Mouse (Mus musculus) intestine, embryonic 14.5 days (tissue): ENCODE measurements around the gene Mapkapk2. TPM values are rescaled to one million over a fixed set of nuclear protein-coding genes. Genes with fewer than 3 reads are reported as not detected.

Source experiments
- ATAC-seq: fragments of 200-750 bp; cut with Nextera tagmentation; replicated peaks from 2 replicates; pipeline ENCODE4 v1.8.0; 2017; ENCODE audit warnings: low read depth, moderate number of reproducible peaks, moderate TSS enrichment, moderate library complexity; ENCODE audit not compliant: low FRiP score, low TSS enrichment
- DNase-seq: peaks from one replicate; pipeline ENCODE4 v3.0.0-alpha.2; 2018; ENCODE audit warnings: low spot score
- H3K27ac ChIP-seq: fragments of 300-500 bp; sonication (generic); 2 replicates; pipeline ENCODE4 v1.5.1; 2014; ENCODE audit warnings: low read depth, mild to moderate bottlenecking, control low read depth
- H3K27me3 ChIP-seq: fragments of 300-500 bp; sonication (generic); replicated peaks from 2 replicates; pipeline ENCODE4 v1.6.1; 2014; ENCODE audit warnings: low read length, control low read depth; ENCODE audit not compliant: control insufficient read depth, insufficient read depth
- H3K36me3 ChIP-seq: fragments of 300-500 bp; sonication (generic); 2 replicates; pipeline ENCODE4 v1.6.1; 2014; ENCODE audit warnings: low read length, control low read depth; ENCODE audit not compliant: control insufficient read depth, insufficient read depth
- H3K4me1 ChIP-seq: fragments of 300-500 bp; sonication (generic); replicated peaks from 2 replicates; pipeline ENCODE4 v1.6.1; 2014; ENCODE audit warnings: low read length, control low read depth, mixed read lengths; ENCODE audit not compliant: control insufficient read depth, insufficient read depth
- H3K4me2 ChIP-seq: fragments of 300-500 bp; sonication (generic); 2 replicates; pipeline ENCODE4 v1.6.1; 2014; ENCODE audit warnings: low read length
- H3K4me3 ChIP-seq: fragments of 300-500 bp; sonication (generic); 2 replicates; pipeline ENCODE4 v1.5.1; 2014; ENCODE audit warnings: low read depth, low read length, control low read depth, mixed read lengths
- H3K9ac ChIP-seq: fragments of 300-500 bp; sonication (generic); 2 replicates; pipeline ENCODE4 v1.6.1; 2014; ENCODE audit warnings: mild to moderate bottlenecking, low read length
- H3K9me3 ChIP-seq: fragments of 300-500 bp; sonication (generic); 2 replicates; pipeline ENCODE4 v1.6.1; 2016; ENCODE audit warnings: low read length, control low read depth; ENCODE audit not compliant: control insufficient read depth
- WGBS: fragments of 180-500 bp; shearing (Covaris S2); extraction: QIAGEN DNeasy Blood & Tissue Kit; methylation state at CpG from one replicate; pipeline ENCODE4 v1.1.7; 2014; 5-methylcytosine and 5-hydroxymethylcytosine counted together
- polyA plus RNA-seq: library from polyadenylated mRNA; unstranded; fragments of >200 nt; fragmentation: Nextera tagmentation; extraction: Ambion mirVana; gene quantifications from 2 replicates; pipeline ENCODE4 v1.2.1, GENCODE M21; 2014

Mapkapk2 gene
- polyA plus RNA-seq, 1 experiment from 2014 or later = 62.4 TPM

- Histone ChIP-seq H3K4me3 (peak overlapping the region; percentile 86), H3K9ac (no peak overlapping the region), H3K27me3 (no peaks in the 10 kb centered on the region), H3K36me3 (no peaks in the 10 kb centered on the region), H3K27ac (no peak overlapping the region), H3K4me2 (peak overlapping the region; percentile 86), H3K9me3 (no peaks in the 10 kb centered on the region), H3K4me1 (0 out of 2 replicates have a peak, but pooled peaks cover 4% of the 10 kb centered on the region)
- ATAC-seq (no peak), DNase-seq (no peak)
- 21% methylated on average over 5 of the region's 5 CpGs for WGBS
Measured at GRCm38 (mm10) chr1:131137111-131137510, 39.5 kb upstream of the Mapkapk2 start.

GRCm38 (mm10) chr1:131135960-131136629 lies 38.5 kb upstream of the Mapkapk2 start:
- no peak overlapping the region for H3K4me2 ChIP-seq

DNA sequence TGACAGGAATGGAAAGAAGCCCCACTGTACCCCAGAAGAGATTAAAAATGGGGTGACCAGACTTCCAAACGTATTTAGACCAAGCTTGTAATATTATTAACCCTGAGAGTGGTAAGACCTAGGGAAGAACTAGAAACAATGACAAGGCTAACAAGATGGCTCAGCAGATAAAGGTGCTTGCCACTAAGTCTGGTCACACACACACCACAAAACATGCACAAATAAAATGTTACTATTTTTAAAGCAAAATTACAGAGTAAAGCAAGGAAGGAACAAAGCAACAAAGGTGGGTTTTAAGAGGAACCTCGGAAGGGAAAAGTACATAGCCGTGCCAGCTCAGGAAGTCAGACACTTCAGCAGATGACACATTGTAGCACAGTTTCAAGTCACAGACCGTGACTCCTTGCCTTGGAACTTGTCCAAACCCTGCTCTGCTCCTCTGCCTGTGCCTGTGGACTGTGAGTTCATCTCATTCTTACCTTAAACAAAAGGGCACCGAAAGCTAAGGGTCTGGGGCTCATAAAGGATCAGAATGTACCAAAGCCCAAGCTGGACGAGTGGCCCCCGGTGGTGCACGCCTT lies 37.4 kb upstream of the Mapkapk2 start:
- WGBS = 73% methylated on average over 8 of the region's 8 CpGs

More at GRCm38 (mm10) chr1:131135960-131136629, 38.5 kb upstream of the Mapkapk2 start:
- Histone ChIP-seq H3K9ac (no peak overlapping the region), H3K9me3 (no peaks in the 10 kb centered on the region), H3K4me1 (0 out of 2 replicates have a peak, but pooled peaks cover 4% of the 10 kb centered on the region), H3K27me3 (no peaks in the 10 kb centered on the region), H3K36me3 (no peaks in the 10 kb centered on the region), H3K4me3 (no peak overlapping the region), H3K27ac (no peak overlapping the region)
- WGBS = 79% methylated on average over 10 of the region's 10 CpGs
- ATAC-seq (no peak), DNase-seq (no peak)

GRCm38 (mm10) chr1:131134231-131134630 lies 36.6 kb upstream of the Mapkapk2 start:
- no peaks in the 10 kb centered on the region for H3K27me3 ChIP-seq
- H3K4me1 ChIP-seq = 0 out of 2 replicates have a peak, but pooled peaks cover 4% of the 10 kb centered on the region
- no peak overlapping the region for H3K9ac ChIP-seq
- H3K36me3 ChIP-seq = peaks cover 10% of the 10 kb centered on the region; the same call in 1 of the 2 replicates
- no peak overlapping the region for H3K27ac ChIP-seq
- H3K4me2 ChIP-seq = no peak overlapping the region
- WGBS = 71% methylated on average over 6 of the region's 6 CpGs
- DNase-seq (no peak), ATAC-seq (no peak)
- H3K4me3 ChIP-seq = no peak overlapping the region
- H3K9me3 ChIP-seq = no peaks in the 10 kb centered on the region

More for the DNA sequence above, 37.4 kb upstream of the Mapkapk2 start:
- DNase-seq (no peak), ATAC-seq (no peak)
- no peaks in the 10 kb centered on the region for H3K27me3 ChIP-seq
- 0 out of 2 replicates have a peak, but pooled peaks cover 3% of the 10 kb centered on the region for H3K36me3 ChIP-seq
- H3K4me2 ChIP-seq = no peak overlapping the region
- no peak overlapping the region for H3K27ac ChIP-seq
- no peak overlapping the region for H3K9ac ChIP-seq
- H3K4me1 ChIP-seq = 0 out of 2 replicates have a peak, but pooled peaks cover 4% of the 10 kb centered on the region
- no peaks in the 10 kb centered on the region for H3K9me3 ChIP-seq
- H3K4me3 ChIP-seq = no peak overlapping the region

DNA sequence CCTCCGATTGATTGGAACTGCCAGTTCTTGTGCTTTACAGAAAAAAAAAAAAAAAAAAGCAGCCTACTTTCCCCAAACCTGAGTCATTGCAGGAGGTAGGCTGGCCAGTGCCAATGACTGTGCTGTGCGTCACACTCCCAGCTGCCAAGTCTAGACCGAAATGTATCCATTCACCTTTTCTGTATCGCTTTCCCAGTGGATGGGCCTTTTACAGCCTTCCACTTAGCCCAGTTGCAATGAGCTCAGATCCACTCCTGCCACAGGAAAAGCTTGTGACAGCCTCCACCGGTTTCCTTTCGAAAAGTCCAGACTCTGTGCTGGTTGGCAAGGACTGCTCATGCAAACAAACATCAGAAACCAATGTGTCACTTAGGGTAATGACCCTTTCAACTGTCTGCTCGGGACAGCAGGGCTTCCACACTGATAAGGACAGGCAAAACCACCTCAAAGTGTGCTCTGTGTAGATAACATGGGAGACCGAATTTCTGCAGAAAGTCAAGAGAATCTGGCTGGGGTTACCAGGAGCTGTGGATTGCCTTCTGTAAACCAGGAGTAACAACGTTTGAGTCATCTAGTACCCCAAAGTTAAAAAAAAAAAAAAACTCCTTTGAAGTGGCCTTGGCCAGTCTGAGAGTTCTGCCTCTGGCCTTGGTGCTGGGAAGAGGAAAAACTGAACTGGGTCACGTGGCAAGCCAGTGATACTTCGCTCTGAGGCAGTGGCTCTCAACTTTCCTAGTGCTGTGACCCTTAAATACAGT lies 28.5 kb upstream of the Mapkapk2 start:
- no peak for ATAC-seq
- H3K4me1 ChIP-seq = no peaks in the 10 kb centered on the region
- H3K27ac ChIP-seq = no peak overlapping the region
- no peak overlapping the region for H3K9ac ChIP-seq
- peaks cover 16% of the 10 kb centered on the region; the same call in 1 of the 2 replicates for H3K36me3 ChIP-seq
- no peak overlapping the region for H3K4me2 ChIP-seq
- no peaks in the 10 kb centered on the region for H3K27me3 ChIP-seq
- no peak overlapping the region for H3K4me3 ChIP-seq
- no peak for DNase-seq
- H3K9me3 ChIP-seq = no peaks in the 10 kb centered on the region
- 59% methylated on average over 11 of the region's 11 CpGs for WGBS

- Histone ChIP-seq H3K27ac (no peak overlapping the region), H3K9ac (no peak overlapping the region), H3K4me3 (no peak overlapping the region), H3K4me1 (no peaks in the 10 kb centered on the region), H3K9me3 (no peaks in the 10 kb centered on the region), H3K4me2 (no peak overlapping the region), H3K36me3 (0 out of 2 replicates have a peak, but pooled peaks cover under 1% of the 10 kb centered on the region), H3K27me3 (no peaks in the 10 kb centered on the region)
- DNase-seq = no peak
- 61% methylated on average over 10 of the region's 10 CpGs for WGBS
- no peak for ATAC-seq
Measured at GRCm38 (mm10) chr1:131123522-131124265, 26.1 kb upstream of the Mapkapk2 start.

DNA sequence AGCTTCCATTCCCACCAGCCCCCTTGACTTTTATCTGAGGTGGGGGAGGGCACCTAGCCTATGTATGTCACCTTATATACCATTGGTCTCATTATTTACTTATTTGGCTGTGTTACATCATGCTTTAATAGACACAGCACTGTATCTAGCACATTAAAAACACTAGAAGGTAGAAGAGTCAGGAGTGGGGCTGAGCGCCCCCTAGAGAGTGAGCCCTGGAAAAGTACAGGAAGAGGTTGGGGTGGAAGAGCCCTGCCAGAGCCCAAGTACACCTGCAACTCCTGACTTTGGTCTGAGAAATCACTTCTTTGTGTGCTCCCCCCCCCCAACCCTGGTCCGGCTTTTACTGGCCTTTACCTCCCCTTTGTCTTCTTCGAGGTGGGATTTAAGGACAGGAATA lies 24.4 kb upstream of the Mapkapk2 start:
- no peaks in the 10 kb centered on the region for H3K27me3 ChIP-seq
- H3K36me3 ChIP-seq = no peaks in the 10 kb centered on the region
- no peaks in the 10 kb centered on the region for H3K9me3 ChIP-seq
- no peak for DNase-seq
- WGBS = 38% methylated on average over 3 of the region's 3 CpGs
- H3K9ac ChIP-seq = no peak overlapping the region
- H3K4me2 ChIP-seq = no peak overlapping the region
- ATAC-seq = no peak
- no peak overlapping the region for H3K27ac ChIP-seq
- H3K4me1 ChIP-seq = no peaks in the 10 kb centered on the region
- no peak overlapping the region for H3K4me3 ChIP-seq

- Histone ChIP-seq H3K4me1 (no peaks in the 10 kb centered on the region), H3K9ac (no peak overlapping the region), H3K27me3 (no peaks in the 10 kb centered on the region), H3K36me3 (no peaks in the 10 kb centered on the region), H3K4me3 (no peak overlapping the region), H3K9me3 (no peaks in the 10 kb centered on the region), H3K4me2 (no peak overlapping the region), H3K27ac (no peak overlapping the region)
- WGBS = 70% methylated on average over 2 of the region's 2 CpGs
- no peak for DNase-seq
- ATAC-seq = no peak
Measured at GRCm38 (mm10) chr1:131119026-131119425, 21.4 kb upstream of the Mapkapk2 start.
